Mouse (Mus musculus) left cerebral cortex, postnatal 14 days (tissue): ENCODE measurements around the gene Srrt. TPM values are rescaled to one million over a fixed set of nuclear protein-coding genes. Genes with fewer than 3 reads are reported as not detected.

Experiments used
- DNase-seq, 2 experiments: peaks; one replicate each; pipeline ENCODE4 v3.0.0; 2021 to 2022; ENCODE audit warnings: low spot score in 2 of 2, mixed read lengths in 1 of 2
- intact Hi-C: fragments of 180-260 bp; cut with DNase I; formaldehyde crosslinking; loops from one replicate; pipeline ENCODE4 v1.15.1; 2025
- total RNA-seq, 2 experiments: library from RNA; stranded (reverse); gene quantifications; 2 replicates each; pipeline ENCODE4 v1.2.3; 2021

Gene Srrt
- total RNA-seq, 2 experiments from 2014 or later, result 167 to 176 TPM

DNA sequence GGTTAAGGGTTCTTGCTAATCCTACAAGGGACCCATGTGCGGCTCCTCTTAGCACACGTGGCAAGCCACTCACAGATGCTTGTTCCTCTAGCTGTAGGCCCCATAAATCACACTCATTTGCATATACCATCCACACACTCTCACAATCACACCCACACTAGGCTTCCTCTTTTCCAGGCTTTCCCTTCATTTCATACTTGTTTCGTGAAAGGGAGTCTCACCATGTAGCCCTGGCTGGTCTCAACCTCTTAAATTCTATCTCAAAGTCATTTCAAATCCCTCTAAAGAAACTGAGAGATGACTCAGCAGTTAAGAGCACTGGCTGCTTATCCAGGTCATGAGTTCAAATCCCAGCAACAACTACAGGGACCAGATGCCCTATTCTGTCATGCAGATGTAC is 1.7 kb downstream of the Srrt start:
- DNase-seq, result no peak
- intact Hi-C loops, result no loop called here

GRCm38 (mm10) chr5:137304816-137305215 is 2.7 kb downstream of the Srrt start:
- intact Hi-C loops, result no loop called here
- no peak for DNase-seq

DNA sequence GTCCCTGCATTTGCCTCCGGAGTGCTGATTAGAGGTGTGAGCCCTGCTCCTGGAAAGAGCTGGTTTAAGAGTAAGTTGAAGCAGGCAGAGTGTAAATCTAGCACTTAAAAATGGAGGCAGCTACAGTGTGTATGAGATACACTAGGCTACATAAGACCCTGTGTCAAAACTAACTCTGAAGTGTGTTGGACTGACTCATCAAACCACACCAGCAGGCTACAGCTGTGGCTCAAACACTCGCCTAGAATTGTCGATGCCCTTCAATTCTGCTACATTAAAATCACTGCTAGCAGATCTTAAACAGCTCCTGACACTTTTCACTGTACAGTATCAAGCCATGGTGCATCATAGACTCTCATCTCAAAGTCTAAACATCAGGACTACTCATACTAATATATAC is 3.3 kb downstream of the Srrt start:
- no peak for DNase-seq
- intact Hi-C loops, result no loop called here

- intact Hi-C loops, result no loop called here
- no peak for DNase-seq
Observed at GRCm38 (mm10) chr5:137303609-137304008, 3.9 kb downstream of the Srrt start.

DNA sequence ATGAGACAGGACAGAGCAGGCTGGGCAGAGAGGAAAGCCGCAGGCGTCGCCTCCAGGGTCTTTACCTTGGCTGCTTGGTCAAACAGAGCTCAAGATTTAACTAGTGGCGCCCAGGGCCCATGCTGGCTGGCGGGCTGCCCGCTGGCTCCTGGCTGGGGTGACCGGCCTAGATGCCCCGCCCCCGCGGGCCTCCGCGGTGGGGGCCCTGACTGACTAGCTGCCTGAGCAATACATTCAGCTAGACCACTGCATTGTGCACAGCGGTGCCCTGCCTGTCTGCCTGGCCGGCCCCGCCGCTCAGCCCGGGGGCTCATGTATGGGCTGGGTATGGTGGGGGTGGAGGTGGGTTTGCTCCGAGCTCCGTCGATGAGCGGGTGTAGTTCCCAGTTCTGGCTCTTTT is 6.2 kb downstream of the Srrt start:
- DNase-seq, result no peak
- intact Hi-C loops, result no loop called here

- DNase-seq, result no peak
- intact Hi-C loops, result no loop called here
Observed at GRCm38 (mm10) chr5:137299240-137299639, 8.2 kb downstream of the Srrt start.

GRCm38 (mm10) chr5:137297126-137297525 is 10.3 kb downstream of the Srrt start:
- no peak for DNase-seq
- intact Hi-C loops, result no loop called here

GRCm38 (mm10) chr5:137295712-137296111 is 11.8 kb downstream of the Srrt start:
- DNase-seq, result no peak
- intact Hi-C loops, result loop anchor here (1.0 kb wide), 1 partner anchor 12 kb away; the partner anchor contains the start of gene Srrt

DNA sequence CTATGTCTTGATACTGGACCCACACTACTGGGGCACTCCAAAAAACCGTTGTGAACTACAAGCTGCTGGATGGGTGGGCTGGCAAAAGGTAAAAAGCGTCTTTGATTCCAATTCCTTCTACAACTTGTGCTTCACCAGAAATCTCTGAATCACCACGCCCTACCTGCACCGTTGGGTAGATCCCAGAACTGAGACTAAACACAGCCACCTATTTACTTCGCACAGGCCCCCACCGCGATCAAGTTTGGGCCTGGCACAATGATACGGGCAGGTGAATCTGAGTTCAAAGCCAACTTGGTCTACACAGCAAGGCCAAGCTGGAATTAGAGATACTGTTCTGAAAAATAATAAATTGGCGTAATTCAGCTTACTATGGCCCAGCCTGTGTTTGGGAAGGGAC is 12.2 kb downstream of the Srrt start:
- intact Hi-C loops, result loop anchor here (1.0 kb wide), 1 partner anchor 12 kb away; the partner anchor contains the start of gene Srrt

GRCm38 (mm10) chr5:137294744-137295093 is 12.8 kb downstream of the Srrt start:
- intact Hi-C loops, result loop anchor here (1.0 kb wide), 1 partner anchor 13 kb away; the partner anchor contains the start of gene Srrt
- DNase-seq, result no peak

More for the DNA sequence above, 12.2 kb downstream of the Srrt start:
- DNase-seq, result no peak

GRCm38 (mm10) chr5:137293839-137294743 is 13.4 kb downstream of the Srrt start, which contains the start of gene Ufsp1:
Gene Ufsp1 (plus strand): TSS chr5:137294629.
- peak; percentile 97 to 98 for DNase-seq
- intact Hi-C loops, result no loop called here

DNA sequence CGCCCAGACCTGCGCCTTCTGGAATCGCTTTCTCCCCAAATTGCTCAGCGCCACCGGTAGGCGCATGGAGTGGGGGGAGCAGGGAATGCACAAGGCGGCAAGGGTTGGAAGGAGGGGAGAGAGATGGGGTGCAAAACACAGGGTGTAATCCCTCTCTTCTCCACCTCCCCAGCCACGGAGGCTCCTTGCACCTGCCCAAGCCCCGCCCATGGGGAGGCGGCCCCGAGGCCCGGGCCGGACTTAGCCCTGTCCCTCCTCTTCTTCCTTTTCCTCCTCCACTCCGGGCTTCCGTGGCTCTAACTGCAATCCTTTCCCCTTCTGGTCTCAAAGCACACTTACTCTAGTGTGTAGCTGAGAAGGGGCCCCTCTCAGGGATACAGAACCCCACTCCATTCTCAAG is 14.2 kb downstream of the Srrt start:
- peak; percentile 62 to 71 for DNase-seq

DNA sequence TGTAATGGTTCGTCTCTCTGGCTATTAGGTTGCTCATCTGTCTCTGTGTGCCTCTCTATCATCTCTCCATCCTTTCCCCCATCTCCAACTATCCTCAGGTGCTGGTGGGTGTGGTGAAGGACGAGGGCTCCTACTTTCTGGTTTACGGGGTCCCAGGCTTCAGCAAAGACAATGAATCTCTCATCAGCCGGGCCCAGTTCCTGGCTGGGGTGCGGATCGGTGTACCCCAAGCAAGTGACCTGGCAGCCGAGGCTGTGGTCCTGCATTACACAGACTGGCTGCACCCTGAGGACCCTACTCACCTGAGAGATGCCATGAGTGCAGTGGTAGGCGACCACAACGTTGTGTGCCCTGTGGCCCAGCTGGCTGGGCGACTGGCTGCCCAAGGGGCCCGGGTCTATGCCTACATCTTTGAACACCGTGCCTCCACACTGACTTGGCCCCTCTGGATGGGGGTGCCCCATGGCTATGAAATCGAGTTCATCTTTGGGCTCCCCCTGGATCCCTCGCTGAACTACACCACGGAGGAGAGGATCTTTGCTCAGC is 16.0 kb downstream of the Srrt start:
- intact Hi-C loops, result no loop called here
- no peak for DNase-seq

More for the DNA sequence above, 14.2 kb downstream of the Srrt start:
- intact Hi-C loops, result no loop called here

DNA sequence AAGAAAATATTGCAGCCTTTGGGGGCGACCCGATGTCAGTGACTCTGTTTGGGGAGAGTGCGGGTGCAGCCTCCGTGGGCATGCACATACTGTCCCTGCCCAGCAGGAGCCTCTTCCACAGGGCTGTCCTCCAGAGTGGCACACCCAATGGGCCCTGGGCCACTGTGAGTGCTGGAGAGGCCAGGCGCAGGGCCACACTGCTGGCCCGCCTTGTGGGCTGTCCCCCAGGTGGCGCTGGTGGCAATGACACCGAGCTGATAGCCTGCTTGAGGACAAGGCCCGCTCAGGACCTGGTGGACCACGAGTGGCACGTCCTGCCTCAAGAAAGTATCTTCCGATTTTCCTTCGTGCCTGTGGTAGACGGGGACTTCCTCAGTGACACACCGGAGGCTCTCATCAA is 16.8 kb downstream of the Srrt start:
- intact Hi-C loops, result no loop called here
- DNase-seq, result no peak

GRCm38 (mm10) chr5:137289591-137290365 is 17.7 kb downstream of the Srrt start:
- no peak for DNase-seq
- intact Hi-C loops, result loop anchor here (5.0 kb wide), 1 partner anchor 257 kb away; no protein-coding TSS in a partner anchor

GRCm38 (mm10) chr5:137288999-137289470 is 18.4 kb downstream of the Srrt start:
- intact Hi-C loops, result loop anchor here (5.0 kb wide), 1 partner anchor 257 kb away; no protein-coding TSS in a partner anchor
- DNase-seq, result peak; percentile 63 to 79

- intact Hi-C loops, result loop anchor here (5.0 kb wide), 1 partner anchor 256 kb away; no protein-coding TSS in a partner anchor
- peak; percentile 59 to 70 for DNase-seq
Observed at GRCm38 (mm10) chr5:137287953-137288743, 19.3 kb downstream of the Srrt start.

GRCm38 (mm10) chr5:137287032-137287952 is 20.2 kb downstream of the Srrt start, which contains the start of gene Ache:
Gene Ache (plus strand): TSS chr5:137287519.
- intact Hi-C loops, result loop anchor here (5.0 kb wide), 1 partner anchor 255 kb away; no protein-coding TSS in a partner anchor
- peak; percentile 77 to 91 for DNase-seq
